Mouse (Mus musculus): Measurements from ENCODE around the gene Clec4b2. TPM values are rescaled to one million over a fixed set of nuclear protein-coding genes. Genes with fewer than 3 reads are reported as not detected.
"Not testable (repeated sequence)": the region's sequence is repeated elsewhere in the genome, so short reads cannot be mapped to it uniquely, and the experiment has no call there.

The Clec4b2 gene
- polyA plus RNA-seq (2016; fragmentation: Nextera tagmentation; extraction: Ambion mirVana) = not detected in 2 replicates

- Histone ChIP-seq H3K4me1 (replicated peaks) (no peaks in the 10 kb centered on the region), H3K4me3 (no peak within 1 kb of the TSS), H3K27ac (no peak within 1 kb of the TSS), H3K36me3 (no peaks in the 10 kb centered on the region), H3K9me3 (0 out of 2 replicates have a peak, but pooled peaks cover 3% of the 10 kb centered on the region), H3K27me3 (ENCODE audit: insufficient read depth, poor library complexity, severe bottlenecking) (no peaks in the 10 kb centered on the region)
- 90% methylated on average over 4 of the region's 4 CpGs for WGBS
- no peak for DNase-seq (ENCODE audit: low spot score)
Observed at GRCm38 (mm10) chr6:123172593-123172992, at the start of gene Clec4b2. TSS of gene Clec4b2 (plus strand) at chr6:123172893.

- H3K4me3 ChIP-seq = no peak overlapping the region
- no peaks in the 10 kb centered on the region for H3K27me3 ChIP-seq (ENCODE audit: insufficient read depth, poor library complexity, severe bottlenecking)
- DNase-seq (ENCODE audit: low spot score) = no peak
- H3K36me3 ChIP-seq = no peaks in the 10 kb centered on the region
- peaks cover 3% of the 10 kb centered on the region; the same call in 1 of the 2 replicates for H3K9me3 ChIP-seq
- 85% methylated on average over 3 of the region's 3 CpGs for WGBS
- H3K27ac ChIP-seq = no peak overlapping the region
- no peaks in the 10 kb centered on the region for H3K4me1 ChIP-seq (replicated peaks)
Observed at GRCm38 (mm10) chr6:123123195-123123594, 49.5 kb upstream of the Clec4b2 start.

GRCm38 (mm10) chr6:123127173-123127572 is 45.5 kb upstream of the Clec4b2 start:
- H3K4me3 ChIP-seq = no peak overlapping the region
- DNase-seq (ENCODE audit: low spot score) = no peak
- H3K4me1 ChIP-seq (replicated peaks) = no peaks in the 10 kb centered on the region
- no peaks in the 10 kb centered on the region for H3K36me3 ChIP-seq
- 68% methylated on average over 1 of the region's 1 CpGs for WGBS
- H3K9me3 ChIP-seq = peaks cover 7% of the 10 kb centered on the region; the same call in 1 of the 2 replicates
- no peak overlapping the region for H3K27ac ChIP-seq
- H3K27me3 ChIP-seq (ENCODE audit: insufficient read depth, poor library complexity, severe bottlenecking) = no peaks in the 10 kb centered on the region

GRCm38 (mm10) chr6:123137766-123138526 is 34.7 kb upstream of the Clec4b2 start:
- WGBS = 75% methylated on average over 29 of the region's 29 CpGs
- H3K36me3 ChIP-seq; DNase-seq (ENCODE audit: low spot score); H3K9me3 ChIP-seq; H3K27me3 ChIP-seq (ENCODE audit: insufficient read depth, poor library complexity, severe bottlenecking); H3K27ac ChIP-seq; H3K4me3 ChIP-seq; H3K4me1 ChIP-seq (replicated peaks): not testable (repeated sequence)

GRCm38 (mm10) chr6:123170106-123170505 is 2.6 kb upstream of the Clec4b2 start:
- no peak for DNase-seq (ENCODE audit: low spot score)
- Histone ChIP-seq H3K4me3 (no peak overlapping the region), H3K9me3 (0 out of 2 replicates have a peak, but pooled peaks cover 3% of the 10 kb centered on the region), H3K27me3 (ENCODE audit: insufficient read depth, poor library complexity, severe bottlenecking) (no peaks in the 10 kb centered on the region), H3K27ac (no peak overlapping the region), H3K36me3 (no peaks in the 10 kb centered on the region), H3K4me1 (replicated peaks) (no peaks in the 10 kb centered on the region)
- WGBS = 50% methylated on average over 1 of the region's 1 CpGs

- H3K4me1 ChIP-seq (replicated peaks) = no peaks in the 10 kb centered on the region
- H3K4me3 ChIP-seq = no peak overlapping the region
- H3K27me3 ChIP-seq (ENCODE audit: insufficient read depth, poor library complexity, severe bottlenecking) = no peaks in the 10 kb centered on the region
- no peak for DNase-seq (ENCODE audit: low spot score)
- H3K36me3 ChIP-seq = no peaks in the 10 kb centered on the region
- no peak overlapping the region for H3K27ac ChIP-seq
- H3K9me3 ChIP-seq = 0 out of 2 replicates have a peak, but pooled peaks cover 3% of the 10 kb centered on the region
Observed at GRCm38 (mm10) chr6:123171040-123171439, 1.7 kb upstream of the Clec4b2 start.

- no peaks in the 10 kb centered on the region for H3K36me3 ChIP-seq
- DNase-seq (ENCODE audit: low spot score) = no peak
- H3K9me3 ChIP-seq = no peaks in the 10 kb centered on the region
- WGBS = 93% methylated on average over 1 of the region's 1 CpGs
- H3K4me1 ChIP-seq (replicated peaks) = no peaks in the 10 kb centered on the region
- no peak overlapping the region for H3K27ac ChIP-seq
- H3K27me3 ChIP-seq (ENCODE audit: insufficient read depth, poor library complexity, severe bottlenecking) = no peaks in the 10 kb centered on the region
- no peak overlapping the region for H3K4me3 ChIP-seq
Observed at GRCm38 (mm10) chr6:123175549-123175948, 2.9 kb downstream of the Clec4b2 start.

- H3K9me3 ChIP-seq; H3K36me3 ChIP-seq; H3K4me1 ChIP-seq (replicated peaks); H3K4me3 ChIP-seq; H3K27ac ChIP-seq; H3K27me3 ChIP-seq (ENCODE audit: insufficient read depth, poor library complexity, severe bottlenecking); DNase-seq (ENCODE audit: low spot score): not testable (repeated sequence)
- 72% methylated on average over 2 of the region's 2 CpGs for WGBS
Observed at GRCm38 (mm10) chr6:123184862-123185261, 12.2 kb downstream of the Clec4b2 start.

- WGBS = 85% methylated on average over 1 of the region's 1 CpGs
- H3K27me3 ChIP-seq (ENCODE audit: insufficient read depth, poor library complexity, severe bottlenecking) = no peaks in the 10 kb centered on the region
- no peak overlapping the region for H3K4me3 ChIP-seq
- no peak overlapping the region for H3K27ac ChIP-seq
- 0 out of 2 replicates have a peak, but pooled peaks cover 8% of the 10 kb centered on the region for H3K9me3 ChIP-seq
- H3K36me3 ChIP-seq = no peaks in the 10 kb centered on the region
- no peak for DNase-seq (ENCODE audit: low spot score)
- H3K4me1 ChIP-seq (replicated peaks) = no peaks in the 10 kb centered on the region
Observed at GRCm38 (mm10) chr6:123207187-123208076, 34.7 kb downstream of the Clec4b2 start.

- H3K4me3 ChIP-seq; H3K27me3 ChIP-seq (ENCODE audit: insufficient read depth, poor library complexity, severe bottlenecking); H3K36me3 ChIP-seq; H3K4me1 ChIP-seq (replicated peaks); H3K9me3 ChIP-seq; DNase-seq (ENCODE audit: low spot score); H3K27ac ChIP-seq: not testable (repeated sequence)
Observed at GRCm38 (mm10) chr6:123208077-123208439, 35.4 kb downstream of the Clec4b2 start.

GRCm38 (mm10) chr6:123211726-123212125 is 39.0 kb downstream of the Clec4b2 start:
- no peak for DNase-seq (ENCODE audit: low spot score)
- no peak overlapping the region for H3K27ac ChIP-seq
- H3K9me3 ChIP-seq = 0 out of 2 replicates have a peak, but pooled peaks cover 8% of the 10 kb centered on the region
- no peaks in the 10 kb centered on the region for H3K36me3 ChIP-seq
- WGBS = 90% methylated on average over 1 of the region's 1 CpGs
- no peak overlapping the region for H3K4me3 ChIP-seq
- no peaks in the 10 kb centered on the region for H3K4me1 ChIP-seq (replicated peaks)
- no peaks in the 10 kb centered on the region for H3K27me3 ChIP-seq (ENCODE audit: insufficient read depth, poor library complexity, severe bottlenecking)

GRCm38 (mm10) chr6:123227519-123228166 is 55.0 kb downstream of the Clec4b2 start:
- Histone ChIP-seq H3K27me3 (ENCODE audit: insufficient read depth, poor library complexity, severe bottlenecking) (no peaks in the 10 kb centered on the region), H3K36me3 (no peaks in the 10 kb centered on the region), H3K4me1 (replicated peaks) (no peaks in the 10 kb centered on the region), H3K9me3 (no peaks in the 10 kb centered on the region), H3K4me3 (no peak overlapping the region), H3K27ac (no peak overlapping the region)
- WGBS = 73% methylated on average over 2 of the region's 2 CpGs
- DNase-seq (ENCODE audit: low spot score) = no peak
